In the genomic region with DNA sequence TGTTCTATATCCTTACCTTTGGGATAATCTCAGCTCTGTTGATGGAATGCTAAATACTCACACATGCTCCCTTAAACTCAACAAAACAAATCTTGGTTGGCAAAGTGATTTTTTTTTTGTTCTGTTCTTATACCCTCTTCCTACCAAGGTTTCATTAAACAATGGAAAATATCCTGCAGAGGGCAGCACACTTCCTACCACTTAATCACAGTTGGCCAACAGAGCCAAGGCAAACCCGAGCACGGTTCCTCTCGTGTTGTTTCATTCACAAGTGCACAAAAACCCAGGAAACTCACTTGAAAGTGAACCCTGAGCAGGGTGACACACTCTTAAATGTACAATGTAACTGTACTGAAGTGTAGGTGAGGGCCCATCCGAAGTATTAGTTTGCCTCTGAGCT, we compare ENCODE assay signal across 12 mouse cellular contexts.
A peak's percentile ranks its signal among the peaks of the same experiment; 100 is the strongest.
DNase-seq lines count a peak whose midpoint lies in the region; ATAC-seq and TF ChIP-seq lines count a peak whose summit lies in the region.
"Had no signal": no experiment of that assay in that cellular context is flagged by ENCODE, and none has a peak within 500 bp of the region (broad histone marks: within the 10 kb centered on the region; RNA-seq: fewer than 3 reads in every experiment).

No protein-coding gene starts in this region.

- POLR2A ChIA-PET in Patski (lab: Charles Lee) = interaction anchor here (1.1 to 1.2 kb wide), 2 partner anchors 9 to 13 kb away, joined by 3 to 4 read pairs; no protein-coding TSS in a partner anchor

- peak; percentile 52 for TF ChIP-seq CTCF in gastrocnemius, adult 2 months (IDR thresholded peaks at IDR 0.05)
- TF ChIP-seq CTCF in Patski (IDR thresholded peaks at IDR 0.05) = peak; percentile 47

- H3K4me3 ChIP-seq in gastrocnemius, adult 2 months = no peak overlapping the region
- H3K4me3 ChIP-seq: forebrain, embryonic 12.5 days; liver, embryonic 15.5 days; myocyte had no signal

- in situ Hi-C loops in Patski (cut with MboI; ENCODE audit: low pct_unique_long_range_greater_than_20kb) = no loop called here

- ATAC-seq in Patski = no peak

- CTCF ChIA-PET in Patski (lab: Charles Lee) = interaction anchor here (0.9 to 2.8 kb wide), 8 partner anchors 12 to 272 kb away, joined by 3 to 11 read pairs (median 4); no protein-coding TSS in a partner anchor

- H3K27ac ChIP-seq in gastrocnemius, adult 2 months = no peak overlapping the region; the same call in 1 of the 2 replicates
- H3K27ac ChIP-seq: forebrain, embryonic 12.5 days; liver, embryonic 15.5 days had no signal

- DNase-seq in gastrocnemius, adult 2 months = no peak
- DNase-seq in gastrocnemius, postnatal 25 days = no peak
- peak; percentile 29 for DNase-seq in layer of hippocampus, adult 9-10 months (ENCODE audit: low spot score)
- DNase-seq in layer of hippocampus, postnatal 10 days (ENCODE audit: low spot score in 2 of 2) = no peak
- DNase-seq in Patski (ENCODE audit: low read depth, low spot score) = no peak
- DNase-seq in lung, postnatal 36 days = peak; percentile 70
- no peak for DNase-seq in left cerebral cortex, adult 8-10 months (ENCODE audit: low spot score in 2 of 2)
- DNase-seq: cerebellum, adult 11 months; thymus, adult 2 months had no signal

- H3K27me3 ChIP-seq in Patski = no peaks in the 10 kb centered on the region
- H3K27me3 ChIP-seq: forebrain, embryonic 12.5 days; liver, embryonic 15.5 days had no signal

- intact Hi-C loops in gastrocnemius, adult 2 months (cut with DNase I) = loop anchor here (5.0 kb wide), 1 partner anchor 98 kb away; no protein-coding TSS in a partner anchor

Comparison
In these comparisons a context has a peak if more than half of its experiments do, and no peak if none do; other contexts are left out.
1. DNase-seq: peak in layer of hippocampus, adult 9-10 months (single experiment) and lung, postnatal 36 days (single experiment); none in gastrocnemius, adult 2 months (single experiment), gastrocnemius, postnatal 25 days (single experiment), layer of hippocampus, postnatal 10 days (0 of 2), Patski (single experiment) and left cerebral cortex, adult 8-10 months (0 of 2).